Mouse (Mus musculus) ES-E14 (cell line): ENCODE measurements at regions not wholly inside any gene's neighbourhood (a gene's known extent, or its start where the extent isn't known, plus 50 kb on each side); places are given as distances from the start of the nearest gene placed in this dataset.

ENCODE experiments used
- CHD2 ChIP-seq: IDR thresholded peaks from 2 replicates; pipeline ENCODE4 v1.6.1; 2014; ENCODE audit warnings: mild to moderate bottlenecking, low read depth, low read length, inconsistent platforms
- HCFC1 ChIP-seq: IDR thresholded peaks from 2 replicates; pipeline ENCODE4 v1.6.1; 2012; ENCODE audit warnings: low read length, inconsistent platforms, borderline replicate concordance; ENCODE audit not compliant: insufficient read depth
- MAFK ChIP-seq: IDR thresholded peaks from 2 replicates; pipeline ENCODE4 v1.6.1; 2014; ENCODE audit warnings: mild to moderate bottlenecking, low read depth, low read length, inconsistent platforms; ENCODE audit not compliant: insufficient read depth
- ZC3H11A ChIP-seq: IDR thresholded peaks from 2 replicates; pipeline ENCODE4 v1.6.1; 2012; ENCODE audit warnings: low read depth, mild to moderate bottlenecking, inconsistent platforms, low read length, borderline replicate concordance
- ZNF384 ChIP-seq: IDR thresholded peaks from 2 replicates; pipeline ENCODE4 v1.6.1; 2012; ENCODE audit warnings: low read depth, low read length, inconsistent platforms

- TF ChIP-seq HCFC1 = no peak
- TF ChIP-seq ZC3H11A = no peak
- no peak for TF ChIP-seq ZNF384
- TF ChIP-seq MAFK = no peak
- no peak for TF ChIP-seq CHD2
These were observed 53.2 kb upstream of the Siah3 start for GRCm38 (mm10) chr14:75402483-75403103.
